Mouse (Mus musculus): ENCODE data around the gene Crygn. TPM values are rescaled to one million over a fixed set of nuclear protein-coding genes. Genes with fewer than 3 reads are reported as not detected.

Gene Crygn
- total and polyA plus RNA-seq, 3 experiments, result 2.0 TPM; not detected in 2

GRCm38 (mm10) chr5:24730488-24730871 lies 27.3 kb downstream of the Crygn start, which contains the start of gene Wdr86:
TSS of gene Wdr86 (minus strand) at chr5:24730727.
- Histone ChIP-seq H3K9ac (ENCODE audit: insufficient read depth, low read depth) (no peak within 1 kb of the TSS), H3K27me3 (replicated peaks) (no peaks in the 10 kb centered on the region), H3K4me3 (replicated peaks in 1 of 3; ENCODE audit: low read depth in 2 of 3, low read length in 2 of 3, poor library complexity in 1 of 3) (no peak within 1 kb of the TSS), H3K9me3 (replicated peaks; ENCODE audit: low read length) (no peaks in the 10 kb centered on the region), H3K79me2 (replicated peaks; ENCODE audit: control insufficient read depth, extremely low read depth, insufficient read depth, poor library complexity, severe bottlenecking) (no peaks in the 10 kb centered on the region), H3K36me3 (replicated peaks in 1 of 2; ENCODE audit: control insufficient read depth in 1 of 2, insufficient read depth in 1 of 2, low read length in 1 of 2) (no peaks in the 10 kb centered on the region), H3K4me1 (ENCODE audit: control insufficient read depth in 1 of 2, insufficient read depth in 2 of 2) (no peaks in the 10 kb centered on the region), H3K4me2 (ENCODE audit: insufficient read depth, low read depth, poor library complexity, severe bottlenecking) (no peak within 1 kb of the TSS), H3K27ac (ENCODE audit: insufficient read depth, low read depth) (no peak within 1 kb of the TSS)
- no peak for TF ChIP-seq MAX (IDR thresholded peaks at IDR 0.05; ENCODE audit: low read length)
- TF ChIP-seq ZNF384 (IDR thresholded peaks at IDR 0.05; ENCODE audit: low read depth, low read length), result no peak
- no peak for TF ChIP-seq TBP (conservative IDR thresholded peaks at IDR 0.05; ENCODE audit: low read depth, low read length)
- TF ChIP-seq RCOR1 (conservative IDR thresholded peaks at IDR 0.05; ENCODE audit: low read depth, low read length), result no peak
- TF ChIP-seq BHLHE40 (IDR thresholded peaks at IDR 0.05; ENCODE audit: low read depth, low read length), result no peak
- TF ChIP-seq RAD21 (IDR thresholded peaks at IDR 0.05; ENCODE audit: low read depth, low read length), result no peak
- dilution Hi-C loops (cut with MboI; ENCODE audit: extremely low pct_ligation_motif_present, extremely low pct_unique_long_range_greater_than_20kb, low sequenced_read_pairs), result no loop called here
- DNase-seq (ENCODE audit: extremely low read depth), result no peak
- in situ Hi-C loops (cut with MboI; ENCODE audit: low pct_ligation_motif_present, low pct_unique_long_range_greater_than_20kb, low sequenced_read_pairs), result no loop called here

- H3K79me2 ChIP-seq (replicated peaks; ENCODE audit: control insufficient read depth, extremely low read depth, insufficient read depth, poor library complexity, severe bottlenecking), result no peaks in the 10 kb centered on the region
- no peaks in the 10 kb centered on the region for H3K36me3 ChIP-seq (replicated peaks in 1 of 2; ENCODE audit: control insufficient read depth in 1 of 2, insufficient read depth in 1 of 2, low read length in 1 of 2)
- DNase-seq (ENCODE audit: extremely low read depth), result no peak
- in situ Hi-C loops (cut with MboI; ENCODE audit: low pct_ligation_motif_present, low pct_unique_long_range_greater_than_20kb, low sequenced_read_pairs) (no loop called here), dilution Hi-C loops (cut with MboI; ENCODE audit: extremely low pct_ligation_motif_present, extremely low pct_unique_long_range_greater_than_20kb, low sequenced_read_pairs) (no loop called here)
- no peaks in the 10 kb centered on the region for H3K27me3 ChIP-seq (replicated peaks)
- no peak for TF ChIP-seq POLR2AphosphoS2 (IDR thresholded peaks at IDR 0.05; ENCODE audit: low read depth, low read length)
- TF ChIP-seq RCOR1 (conservative IDR thresholded peaks at IDR 0.05; ENCODE audit: low read depth, low read length), result no peak
- TF ChIP-seq SMC3 (IDR thresholded peaks at IDR 0.05; ENCODE audit: low read depth, low read length), result no peak
- TF ChIP-seq MAFK (IDR thresholded peaks at IDR 0.05; ENCODE audit: insufficient replicate concordance, low read length), result no peak
- TF ChIP-seq ZKSCAN1 (IDR thresholded peaks at IDR 0.05; ENCODE audit: borderline replicate concordance, low read depth, low read length), result no peak
- no peak for TF ChIP-seq NRF1 (IDR thresholded peaks at IDR 0.05; ENCODE audit: low read depth, low read length)
- no peak for TF ChIP-seq MXI1 (IDR thresholded peaks at IDR 0.05; ENCODE audit: low read depth, low read length)
- no peak for TF ChIP-seq USF1 (IDR thresholded peaks at IDR 0.05; ENCODE audit: low read depth, low read length)
- no peak for TF ChIP-seq JUND (conservative IDR thresholded peaks at IDR 0.05; ENCODE audit: low read depth, low read length)
- TF ChIP-seq CHD2 (IDR thresholded peaks at IDR 0.05; ENCODE audit: low read length), result no peak
- no peak for TF ChIP-seq RAD21 (IDR thresholded peaks at IDR 0.05; ENCODE audit: low read depth, low read length)
- no peak for TF ChIP-seq TCF12 (IDR thresholded peaks at IDR 0.05; ENCODE audit: low read depth, low read length)
- no peak for TF ChIP-seq EP300 (IDR thresholded peaks at IDR 0.05; ENCODE audit: low read length)
- no peak for TF ChIP-seq HCFC1 (IDR thresholded peaks at IDR 0.05; ENCODE audit: low read depth, low read length)
- TF ChIP-seq ELF1 (IDR thresholded peaks at IDR 0.05; ENCODE audit: low read depth, low read length), result no peak
- TF ChIP-seq MAZ (IDR thresholded peaks at IDR 0.05; ENCODE audit: low read depth, low read length), result no peak
- no peak overlapping the region for H3K27ac ChIP-seq (ENCODE audit: insufficient read depth, low read depth)
- no peaks in the 10 kb centered on the region for H3K9me3 ChIP-seq (replicated peaks; ENCODE audit: low read length)
- no peaks in the 10 kb centered on the region for H3K4me1 ChIP-seq (ENCODE audit: control insufficient read depth in 1 of 2, insufficient read depth in 2 of 2)
- H3K9ac ChIP-seq (ENCODE audit: insufficient read depth, low read depth), result no peak overlapping the region
- H3K4me2 ChIP-seq (ENCODE audit: insufficient read depth, low read depth, poor library complexity, severe bottlenecking), result no peak overlapping the region
- H3K4me3 ChIP-seq (replicated peaks in 1 of 3; ENCODE audit: low read depth in 2 of 3, low read length in 2 of 3, poor library complexity in 1 of 3), result no peak overlapping the region
Observed at GRCm38 (mm10) chr5:24729797-24730487, 27.9 kb downstream of the Crygn start.
